Mouse (Mus musculus) hindbrain, embryonic 16.5 days (tissue): ENCODE data around the gene Tollip. TPM values are rescaled to one million over a fixed set of nuclear protein-coding genes. Genes with fewer than 3 reads are reported as not detected.

Experiments used
- ATAC-seq: fragments of 200-750 bp; cut with Nextera tagmentation; 2 replicates; pipeline ENCODE4 v1.8.0; 2017; ENCODE audit warnings: moderate TSS enrichment, moderate library complexity
- H3K27ac ChIP-seq: fragments of 300-500 bp; sonication (generic); 2 replicates; pipeline ENCODE4 v1.5.1; 2014; ENCODE audit warnings: low read depth, mild to moderate bottlenecking, control low read depth, low read length, moderate library complexity
- H3K27me3 ChIP-seq: fragments of 300-500 bp; sonication (generic); replicated peaks from 2 replicates; pipeline ENCODE4 v1.6.1; 2014; ENCODE audit warnings: low read length; ENCODE audit not compliant: control insufficient read depth, insufficient read depth
- H3K36me3 ChIP-seq: fragments of 300-500 bp; sonication (generic); 2 replicates; pipeline ENCODE4 v1.6.1; 2014; ENCODE audit warnings: mild to moderate bottlenecking, low read length, moderate library complexity, mixed read lengths; ENCODE audit not compliant: control insufficient read depth, insufficient read depth
- H3K4me1 ChIP-seq: fragments of 300-500 bp; sonication (generic); 2 replicates; pipeline ENCODE4 v1.6.1; 2014; ENCODE audit warnings: low read depth, low read length; ENCODE audit not compliant: control insufficient read depth, insufficient read depth
- H3K4me2 ChIP-seq: fragments of 300-500 bp; sonication (generic); 2 replicates; pipeline ENCODE4 v1.6.1; 2014; ENCODE audit warnings: mild to moderate bottlenecking, low read length, control low read depth, moderate library complexity
- H3K4me3 ChIP-seq: fragments of 300-500 bp; sonication (generic); 2 replicates; pipeline ENCODE4 v1.5.1; 2014; ENCODE audit warnings: mild to moderate bottlenecking, low read length, control low read depth, moderate library complexity
- H3K9ac ChIP-seq: fragments of 300-500 bp; sonication (generic); 2 replicates; pipeline ENCODE4 v1.6.1; 2014; ENCODE audit warnings: low read depth, mild to moderate bottlenecking, control low read depth, low read length, moderate library complexity
- H3K9me3 ChIP-seq: fragments of 300-500 bp; sonication (generic); 2 replicates; pipeline ENCODE4 v1.6.1; 2014; ENCODE audit warnings: mild to moderate bottlenecking, low read length, moderate library complexity; ENCODE audit not compliant: control insufficient read depth
- WGBS: fragments of 180-500 bp; shearing (Covaris S2); extraction: QIAGEN DNeasy Blood & Tissue Kit; methylation state at CpG from one replicate; pipeline ENCODE4 v1.1.7; 2014; 5-methylcytosine and 5-hydroxymethylcytosine counted together
- polyA plus RNA-seq: library from polyadenylated mRNA; unstranded; fragments of >200 nt; fragmentation: Nextera tagmentation; extraction: Ambion mirVana; gene quantifications from 2 replicates; pipeline ENCODE4 v1.2.1, GENCODE M21; 2015

Gene Tollip
- polyA plus RNA-seq, result 77.3 and 84.7 TPM in 2 replicates

- Histone ChIP-seq H3K9ac (no peak within 1 kb of the TSS), H3K4me2 (no peak within 1 kb of the TSS), H3K4me3 (no peak within 1 kb of the TSS), H3K9me3 (no peaks in the 10 kb centered on the region), H3K27ac (no peak within 1 kb of the TSS), H3K27me3 (no peaks in the 10 kb centered on the region), H3K4me1 (no peaks in the 10 kb centered on the region), H3K36me3 (no peaks in the 10 kb centered on the region)
- 100% methylated on average over 2 of the region's 2 CpGs for WGBS
- ATAC-seq, result no peak
Observed at GRCm38 (mm10) chr7:141918407-141918806, at the start of gene Tollip. Gene Tollip (minus strand): TSS chr7:141918507.

DNA sequence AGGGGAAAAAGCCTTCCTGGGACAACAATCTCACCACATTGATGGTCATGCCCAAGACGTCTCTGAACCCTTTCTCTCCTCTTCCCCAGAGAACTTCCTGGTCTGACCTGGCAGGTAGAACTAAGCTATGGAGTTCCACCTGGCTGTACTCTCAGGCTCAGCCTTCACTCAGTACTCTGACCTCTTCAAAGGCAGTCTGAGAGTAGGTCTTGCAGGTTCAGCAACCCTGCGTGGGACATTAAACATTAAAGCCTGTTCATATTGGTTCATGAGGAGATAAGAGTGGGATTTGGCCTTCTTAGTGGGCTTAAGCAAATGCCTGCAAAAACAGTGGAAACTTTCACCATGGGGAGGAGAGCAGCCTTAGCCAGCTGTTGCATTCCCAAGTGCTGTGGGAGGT, 48.0 kb upstream of the Tollip start:
- Histone ChIP-seq H3K27me3 (no peaks in the 10 kb centered on the region), H3K9ac (no peak overlapping the region), H3K9me3 (no peaks in the 10 kb centered on the region), H3K4me1 (peaks cover 43% of the 10 kb centered on the region), H3K36me3 (no peaks in the 10 kb centered on the region), H3K4me3 (no peak overlapping the region), H3K27ac (no peak overlapping the region), H3K4me2 (no peak overlapping the region)
- ATAC-seq, result no peak
- WGBS, result 89% methylated on average over 2 of the region's 2 CpGs

DNA sequence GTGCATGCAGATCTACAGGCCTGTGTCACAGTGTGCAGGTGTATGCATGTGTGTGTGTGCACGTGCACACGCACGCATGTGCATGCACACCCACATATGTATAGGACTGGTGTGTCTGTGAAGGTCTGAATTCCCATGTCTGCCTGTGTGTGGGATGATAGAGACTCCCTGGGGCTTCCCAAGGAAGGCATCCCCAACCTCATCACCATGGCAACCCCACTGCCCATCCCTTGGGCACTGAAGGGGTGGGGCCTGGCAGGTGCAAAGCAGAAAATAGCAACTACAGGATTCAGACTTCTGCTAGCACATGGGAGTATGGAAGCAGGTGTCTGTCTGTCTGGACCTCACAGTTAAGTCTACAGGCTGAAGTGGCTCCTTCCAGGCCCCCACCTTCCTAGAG, 44.2 kb upstream of the Tollip start:
- WGBS, result 91% methylated on average over 3 of the region's 3 CpGs
- peaks cover 43% of the 10 kb centered on the region for H3K4me1 ChIP-seq

GRCm38 (mm10) chr7:141961491-141961890, 43.2 kb upstream of the Tollip start:
- Histone ChIP-seq H3K9ac (no peak overlapping the region), H3K27ac (no peak overlapping the region), H3K4me1 (peaks cover 53% of the 10 kb centered on the region), H3K36me3 (no peaks in the 10 kb centered on the region), H3K4me3 (no peak overlapping the region), H3K9me3 (no peaks in the 10 kb centered on the region), H3K4me2 (no peak overlapping the region), H3K27me3 (no peaks in the 10 kb centered on the region)
- WGBS, result 73% methylated on average over 3 of the region's 3 CpGs
- no peak for ATAC-seq

More for the DNA sequence above, 44.2 kb upstream of the Tollip start:
- Histone ChIP-seq H3K4me3 (no peak overlapping the region), H3K9ac (no peak overlapping the region), H3K9me3 (no peaks in the 10 kb centered on the region), H3K36me3 (no peaks in the 10 kb centered on the region), H3K27ac (no peak overlapping the region; the same call in 1 of the 2 replicates), H3K4me2 (no peak overlapping the region), H3K27me3 (no peaks in the 10 kb centered on the region)
- no peak for ATAC-seq

GRCm38 (mm10) chr7:141960926-141961325, 42.6 kb upstream of the Tollip start:
- no peaks in the 10 kb centered on the region for H3K36me3 ChIP-seq
- no peak overlapping the region for H3K27ac ChIP-seq
- peaks cover 59% of the 10 kb centered on the region for H3K4me1 ChIP-seq
- 75% methylated on average over 2 of the region's 2 CpGs for WGBS
- H3K4me2 ChIP-seq, result no peak overlapping the region
- H3K9ac ChIP-seq, result no peak overlapping the region
- no peak for ATAC-seq
- no peaks in the 10 kb centered on the region for H3K9me3 ChIP-seq
- H3K27me3 ChIP-seq, result no peaks in the 10 kb centered on the region
- no peak overlapping the region for H3K4me3 ChIP-seq

GRCm38 (mm10) chr7:141959133-141959532, 40.8 kb upstream of the Tollip start:
- Histone ChIP-seq H3K4me1 (peaks cover 69% of the 10 kb centered on the region), H3K27ac (no peak overlapping the region), H3K9ac (no peak overlapping the region), H3K27me3 (no peaks in the 10 kb centered on the region), H3K9me3 (no peaks in the 10 kb centered on the region), H3K36me3 (no peaks in the 10 kb centered on the region), H3K4me3 (no peak overlapping the region), H3K4me2 (no peak overlapping the region)
- no peak for ATAC-seq
- WGBS, result 85% methylated on average over 1 of the region's 1 CpGs

DNA sequence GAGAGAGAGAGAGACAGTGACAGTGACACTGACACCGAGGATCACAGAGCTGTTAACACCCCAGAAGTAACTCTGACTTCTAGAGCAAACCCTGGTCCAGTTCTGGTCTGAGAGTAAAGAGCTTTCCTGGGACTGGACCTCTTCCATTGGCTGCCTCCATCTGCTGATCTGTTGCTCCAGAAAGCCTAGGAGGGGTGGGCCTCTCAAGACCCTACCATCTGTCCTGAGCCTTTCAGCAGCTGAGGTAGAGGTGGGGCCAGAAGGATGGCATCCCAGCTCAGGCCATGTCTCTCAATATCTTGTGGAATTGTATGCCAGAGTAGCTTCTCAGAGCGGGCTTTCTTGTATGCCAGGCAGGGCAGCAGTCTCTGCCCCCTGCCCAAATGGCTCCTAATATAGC, 39.9 kb upstream of the Tollip start:
- WGBS, result 75% methylated on average over 2 of the region's 2 CpGs
- Histone ChIP-seq H3K9me3 (no peaks in the 10 kb centered on the region), H3K27ac (no peak overlapping the region), H3K27me3 (no peaks in the 10 kb centered on the region), H3K36me3 (no peaks in the 10 kb centered on the region), H3K4me1 (peaks cover 79% of the 10 kb centered on the region), H3K4me2 (no peak overlapping the region), H3K4me3 (no peak overlapping the region), H3K9ac (no peak overlapping the region)
- ATAC-seq, result no peak

DNA sequence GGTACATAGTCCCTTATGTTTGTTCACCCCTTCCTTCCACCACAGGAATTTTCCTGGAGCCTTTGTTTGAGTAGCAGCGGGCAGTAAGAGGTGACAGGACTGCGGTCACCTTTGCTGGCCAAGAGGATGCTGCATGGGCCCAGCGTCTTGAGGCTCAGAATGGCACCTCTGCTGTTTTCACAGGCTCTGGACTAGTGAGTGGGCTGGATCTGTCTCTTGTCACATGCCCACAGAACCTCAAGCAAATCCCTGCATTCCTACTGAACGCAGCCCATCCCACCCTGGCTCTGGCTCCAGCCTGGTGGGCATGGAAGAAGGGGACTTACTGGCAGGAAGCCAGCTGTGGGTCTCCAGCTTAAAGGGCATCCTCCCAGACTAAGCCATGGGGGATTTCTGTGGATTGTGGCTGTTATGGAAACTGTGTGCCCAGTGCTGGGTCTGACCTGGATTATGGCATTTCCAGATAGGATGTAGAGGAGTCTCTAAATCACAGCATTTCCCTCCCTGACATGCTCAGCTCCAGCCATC, 39.3 kb upstream of the Tollip start:
- Histone ChIP-seq H3K4me3 (no peak overlapping the region), H3K36me3 (no peaks in the 10 kb centered on the region), H3K9me3 (no peaks in the 10 kb centered on the region), H3K27me3 (no peaks in the 10 kb centered on the region), H3K4me2 (no peak overlapping the region), H3K4me1 (peaks cover 80% of the 10 kb centered on the region), H3K9ac (no peak overlapping the region), H3K27ac (no peak overlapping the region)
- no peak for ATAC-seq
- WGBS, result 65% methylated on average over 4 of the region's 4 CpGs

GRCm38 (mm10) chr7:141956174-141956566, 37.9 kb upstream of the Tollip start:
- no peak for ATAC-seq
- no peak overlapping the region for H3K9ac ChIP-seq
- H3K4me1 ChIP-seq, result peaks cover 81% of the 10 kb centered on the region
- no peaks in the 10 kb centered on the region for H3K9me3 ChIP-seq
- no peak overlapping the region for H3K4me2 ChIP-seq
- no peaks in the 10 kb centered on the region for H3K27me3 ChIP-seq
- WGBS, result 64% methylated on average over 8 of the region's 8 CpGs
- H3K4me3 ChIP-seq, result no peak overlapping the region
- H3K36me3 ChIP-seq, result no peaks in the 10 kb centered on the region
- no peak overlapping the region for H3K27ac ChIP-seq
